In genomic region chr11:118058872-118059271, GRCm38 (mm10) we compare ENCODE assay signal across 22 mouse cellular contexts.
DNase-seq lines count a peak whose midpoint lies in the region; ATAC-seq lines count a peak whose summit lies in the region.
"Had no signal": no experiment of that assay in that cellular context is flagged by ENCODE, and none has a peak within 500 bp of the region (broad histone marks: within the 10 kb centered on the region; RNA-seq: fewer than 3 reads in every experiment).

No protein-coding gene starts in this region.

- no peaks in the 10 kb centered on the region for H3K36me3 ChIP-seq in hindbrain, embryonic 10.5 days
- H3K36me3 ChIP-seq in hindbrain, embryonic 14.5 days (replicated peaks; ENCODE audit: control insufficient read depth, insufficient read depth): no peaks in the 10 kb centered on the region
- no peaks in the 10 kb centered on the region for H3K36me3 ChIP-seq in limb, embryonic 10.5 days
- H3K36me3 ChIP-seq: hindbrain, embryonic 15.5 days; lung, embryonic 15.5 days had no signal

- no peaks in the 10 kb centered on the region for H3K9me3 ChIP-seq in hindbrain, embryonic 10.5 days
- H3K9me3 ChIP-seq in hindbrain, embryonic 14.5 days (ENCODE audit: control insufficient read depth, low read length): no peaks in the 10 kb centered on the region
- no peaks in the 10 kb centered on the region for H3K9me3 ChIP-seq in limb, embryonic 10.5 days (replicated peaks)
- H3K9me3 ChIP-seq: hindbrain, embryonic 15.5 days; lung, embryonic 15.5 days had no signal

- no peaks in the 10 kb centered on the region for H3K27me3 ChIP-seq in hindbrain, embryonic 10.5 days (ENCODE audit: insufficient read depth, poor library complexity, severe bottlenecking)
- no peaks in the 10 kb centered on the region for H3K27me3 ChIP-seq in hindbrain, embryonic 14.5 days (ENCODE audit: control insufficient read depth, insufficient read depth, low read length)
- peaks cover 6% of the 10 kb centered on the region; the same call in 1 of the 2 replicates for H3K27me3 ChIP-seq in limb, embryonic 10.5 days (ENCODE audit: low read depth, poor library complexity, severe bottlenecking)
- H3K27me3 ChIP-seq: hindbrain, embryonic 15.5 days; lung, embryonic 15.5 days had no signal

- peaks cover 22% of the 10 kb centered on the region for H3K4me1 ChIP-seq in hindbrain, embryonic 10.5 days (replicated peaks)
- H3K4me1 ChIP-seq in hindbrain, embryonic 14.5 days (replicated peaks; ENCODE audit: control insufficient read depth, insufficient read depth, low read length): peaks cover 4% of the 10 kb centered on the region; the same call in 1 of the 2 replicates
- peaks cover 37% of the 10 kb centered on the region for H3K4me1 ChIP-seq in limb, embryonic 10.5 days
- H3K4me1 ChIP-seq: lung, embryonic 15.5 days had no signal

- no peak overlapping the region for H3K4me3 ChIP-seq in hindbrain, embryonic 10.5 days
- H3K4me3 ChIP-seq in hindbrain, embryonic 14.5 days (replicated peaks; ENCODE audit: low read length): no peak overlapping the region
- no peak overlapping the region for H3K4me3 ChIP-seq in limb, embryonic 10.5 days
- H3K4me3 ChIP-seq: hindbrain, embryonic 15.5 days; lung, embryonic 15.5 days had no signal

- DNase-seq in hindbrain, embryonic 10.5 days (ENCODE audit: low spot score): no peak
- DNase-seq in hindbrain, embryonic 14.5 days (ENCODE audit: low spot score): no peak
- DNase-seq in retina, embryonic 14.5 days (ENCODE audit: low spot score): peak; percentile 16
- no peak for DNase-seq in retina, postnatal 1 day
- no peak for DNase-seq in limb, embryonic 10.5 days (ENCODE audit: low spot score)
- no peak for DNase-seq in thymus, postnatal 0 days (ENCODE audit: low spot score)
- DNase-seq in spleen, postnatal 10 days (ENCODE audit: low spot score in 2 of 2): no peak
- DNase-seq: adrenal gland, postnatal 10 days; B cell, adult 2 months; cerebellum, adult 11 months; cerebellum, postnatal 10 days; embryo, embryonic 11 days; heart, postnatal 10 days; lung, postnatal 4 days; right cerebral cortex, adult 18-20 months; thymus, postnatal 4 days had no signal

- ATAC-seq in hindbrain, embryonic 14.5 days (ENCODE audit: low FRiP score): no peak
- ATAC-seq: intestine, postnatal 0 days; Patski had no signal

- peak overlapping the region; percentile 54; the same call in 1 of the 2 replicates for H3K27ac ChIP-seq in hindbrain, embryonic 10.5 days
- no peak overlapping the region for H3K27ac ChIP-seq in hindbrain, embryonic 14.5 days
- 0 out of 2 replicates have a peak overlapping the region, but pooled peaks have one; percentile 5 for H3K27ac ChIP-seq in limb, embryonic 10.5 days
- H3K27ac ChIP-seq: hindbrain, embryonic 15.5 days; liver, embryonic 14.5 days; lung, embryonic 15.5 days had no signal

- no peak overlapping the region for H3K9ac ChIP-seq in hindbrain, embryonic 14.5 days
- H3K9ac ChIP-seq: hindbrain, embryonic 15.5 days; liver, embryonic 14.5 days; lung, embryonic 15.5 days had no signal

- H3K4me2 ChIP-seq in hindbrain, embryonic 14.5 days (replicated peaks): no peak overlapping the region
- H3K4me2 ChIP-seq: heart, embryonic 11.5 days; hindbrain, embryonic 15.5 days; lung, embryonic 15.5 days had no signal

- 62% methylated on average over 10 of the region's 10 CpGs for WGBS in hindbrain, embryonic 10.5 days
- WGBS in hindbrain, embryonic 14.5 days: 62% methylated on average over 10 of the region's 10 CpGs
- 70% methylated on average over 10 of the region's 10 CpGs for WGBS in limb, embryonic 10.5 days
